Mouse (Mus musculus): Measurements from ENCODE around the gene Serpinb1a.

GRCm38 (mm10) chr13:32834513-32834912, 16.5 kb downstream of the Serpinb1a start:
- TF ChIP-seq POLR2A (IDR thresholded peaks at IDR 0.05; ENCODE audit: control insufficient read depth, low read depth, low read length) (no peak), CTCF (IDR thresholded peaks at IDR 0.05; ENCODE audit: control insufficient read depth, insufficient read depth, insufficient replicate concordance, low read depth, low read length) (no peak)
